Mouse (Mus musculus): Measurements from ENCODE around the gene 6430531B16Rik.

DNA sequence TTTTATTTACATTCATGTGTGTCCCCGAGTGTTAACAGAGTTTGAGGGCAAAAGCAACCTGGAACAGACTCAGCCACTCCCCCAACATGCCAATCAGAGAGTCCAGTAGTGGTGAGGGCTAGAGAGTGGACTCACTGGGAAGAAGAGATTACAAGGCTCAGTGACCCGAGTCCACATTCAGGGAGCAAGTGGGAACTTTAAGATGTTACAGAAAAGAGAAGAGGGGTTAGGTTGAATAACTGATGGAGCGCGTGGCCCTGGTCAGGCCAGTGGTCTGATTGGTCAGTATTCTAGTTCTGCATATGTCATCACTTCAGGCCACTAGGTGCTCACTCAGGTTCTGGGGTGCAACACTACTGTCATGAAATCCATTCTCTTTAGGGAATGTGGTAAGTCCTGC, 11.4 kb downstream of the 6430531B16Rik start:
- TF ChIP-seq CTCF (IDR thresholded peaks at IDR 0.05; ENCODE audit: control insufficient read depth, insufficient read depth, insufficient replicate concordance, low read depth, low read length) (no peak), POLR2A (IDR thresholded peaks at IDR 0.05; ENCODE audit: control insufficient read depth, low read depth, low read length) (no peak)
